Mouse (Mus musculus) hindbrain, embryonic 14.5 days (tissue): ENCODE data around the gene Nepn. TPM values are rescaled to one million over a fixed set of nuclear protein-coding genes. Genes with fewer than 3 reads are reported as not detected.

ENCODE experiments used
- ATAC-seq: fragments of 200-750 bp; cut with Nextera tagmentation; 2 replicates; pipeline ENCODE4 v1.8.0; 2017; ENCODE audit warnings: moderate number of reproducible peaks, mild to moderate bottlenecking, moderate TSS enrichment, moderate library complexity; ENCODE audit not compliant: low FRiP score
- DNase-seq: peaks from one replicate; pipeline ENCODE4 v3.0.0-alpha.2; 2015; ENCODE audit warnings: low spot score
- H3K27ac ChIP-seq: fragments of 300-500 bp; sonication (generic); 2 replicates; pipeline ENCODE4 v1.5.1; 2014; ENCODE audit warnings: mild to moderate bottlenecking, moderate library complexity
- H3K27me3 ChIP-seq: fragments of 300-500 bp; sonication (generic); 2 replicates; pipeline ENCODE4 v1.6.1; 2014; ENCODE audit warnings: mild to moderate bottlenecking, low read length, mixed read lengths; ENCODE audit not compliant: control insufficient read depth, insufficient read depth
- H3K36me3 ChIP-seq: fragments of 300-500 bp; sonication (generic); replicated peaks from 2 replicates; pipeline ENCODE4 v1.6.1; 2014; ENCODE audit not compliant: control insufficient read depth, insufficient read depth
- H3K4me1 ChIP-seq: fragments of 300-500 bp; sonication (generic); replicated peaks from 2 replicates; pipeline ENCODE4 v1.6.1; 2014; ENCODE audit warnings: antibody characterized with exemption, low read length, mixed read lengths; ENCODE audit not compliant: control insufficient read depth, insufficient read depth
- H3K4me2 ChIP-seq: fragments of 300-500 bp; sonication (generic); replicated peaks from 2 replicates; pipeline ENCODE4 v1.6.1; 2014; ENCODE audit warnings: mild to moderate bottlenecking, moderate library complexity
- H3K4me3 ChIP-seq: fragments of 300-500 bp; sonication (generic); replicated peaks from 2 replicates; pipeline ENCODE4 v1.5.1; 2014; ENCODE audit warnings: mild to moderate bottlenecking, low read length
- H3K9ac ChIP-seq: fragments of 300-500 bp; sonication (generic); 2 replicates; pipeline ENCODE4 v1.6.1; 2014
- H3K9me3 ChIP-seq: fragments of 300-500 bp; sonication (generic); 2 replicates; pipeline ENCODE4 v1.6.1; 2016; ENCODE audit warnings: low read length; ENCODE audit not compliant: control insufficient read depth
- WGBS: fragments of 180-500 bp; shearing (Covaris S2); extraction: QIAGEN DNeasy Blood & Tissue Kit; methylation state at CpG from one replicate; pipeline ENCODE4 v1.1.7; 2014; 5-methylcytosine and 5-hydroxymethylcytosine counted together
- polyA plus RNA-seq: library from polyadenylated mRNA; unstranded; fragments of >200 nt; fragmentation: Nextera tagmentation; extraction: Ambion mirVana; gene quantifications from 2 replicates; pipeline ENCODE4 v1.2.1, GENCODE M21; 2014

Nepn gene
- polyA plus RNA-seq, 1 experiment from 2014 or later: not detected

DNA sequence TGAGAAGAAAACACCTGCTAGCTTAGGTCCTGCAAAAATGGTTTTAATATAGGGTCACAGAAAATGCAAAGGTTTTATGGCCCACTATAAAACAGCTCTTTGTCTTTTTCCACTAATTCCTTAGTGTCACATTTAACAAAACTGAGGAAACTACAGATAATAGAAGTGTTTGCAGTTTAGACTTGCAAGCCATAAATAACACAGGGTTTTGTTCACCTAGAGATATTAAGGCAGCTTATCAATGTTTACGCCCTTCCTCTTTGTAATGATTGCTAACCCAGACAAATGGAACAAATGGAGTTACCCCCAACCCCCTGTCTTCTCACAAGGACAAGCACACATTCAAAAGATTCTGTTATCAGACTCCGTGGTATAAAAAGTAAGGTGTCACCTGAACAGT is 2.4 kb downstream of the Nepn start:
- Histone ChIP-seq H3K4me2 (no peak overlapping the region), H3K27ac (no peak overlapping the region), H3K9me3 (no peaks in the 10 kb centered on the region), H3K4me1 (no peaks in the 10 kb centered on the region), H3K4me3 (no peak overlapping the region), H3K36me3 (no peaks in the 10 kb centered on the region), H3K9ac (no peak overlapping the region), H3K27me3 (no peaks in the 10 kb centered on the region)
- DNase-seq (no peak), ATAC-seq (no peak)
- WGBS: 84% methylated on average over 2 of the region's 2 CpGs

DNA sequence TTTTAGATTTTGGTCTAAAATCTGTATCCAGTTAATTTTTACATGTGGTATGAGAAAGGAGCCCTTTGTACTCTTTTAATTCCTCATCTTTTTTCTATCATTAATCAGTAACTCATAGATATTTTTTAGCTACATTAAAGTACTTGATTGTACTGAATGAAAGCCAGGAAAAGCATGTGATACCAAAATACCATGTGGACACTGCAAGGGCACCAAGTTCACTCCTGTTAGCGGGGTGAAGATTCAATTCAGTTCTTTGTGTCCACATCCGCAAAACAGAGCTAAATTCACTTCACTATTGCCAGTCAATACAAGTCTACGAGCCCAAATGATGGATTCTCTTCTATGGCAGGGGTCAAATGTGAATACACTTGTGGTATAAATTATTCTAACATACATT is 7.9 kb downstream of the Nepn start:
- Histone ChIP-seq H3K9me3 (no peaks in the 10 kb centered on the region), H3K27me3 (no peaks in the 10 kb centered on the region), H3K9ac (no peak overlapping the region), H3K27ac (no peak overlapping the region), H3K4me3 (no peak overlapping the region), H3K36me3 (no peaks in the 10 kb centered on the region), H3K4me2 (no peak overlapping the region), H3K4me1 (no peaks in the 10 kb centered on the region)
- WGBS: 89% methylated on average over 3 of the region's 3 CpGs
- ATAC-seq (no peak), DNase-seq (no peak)

DNA sequence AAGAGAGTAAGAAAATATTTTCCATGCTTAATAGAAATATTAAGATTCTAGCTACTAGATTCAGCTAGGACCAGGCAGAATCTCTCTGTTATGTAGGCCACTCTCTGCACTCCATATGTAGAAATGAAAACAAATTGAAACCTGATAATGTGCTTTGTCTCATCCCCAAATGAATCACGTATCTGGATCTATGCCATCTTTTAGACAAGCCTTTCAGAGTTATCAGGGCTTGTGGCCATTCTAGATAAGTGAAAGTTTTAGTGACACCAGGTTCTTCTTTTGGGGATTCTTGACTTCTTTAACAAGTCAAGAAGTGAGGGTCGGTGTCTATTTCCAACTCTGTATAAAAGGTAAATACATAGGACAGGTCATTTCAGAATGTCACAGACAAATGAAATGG is 9.9 kb downstream of the Nepn start:
- no peak for ATAC-seq

DNA sequence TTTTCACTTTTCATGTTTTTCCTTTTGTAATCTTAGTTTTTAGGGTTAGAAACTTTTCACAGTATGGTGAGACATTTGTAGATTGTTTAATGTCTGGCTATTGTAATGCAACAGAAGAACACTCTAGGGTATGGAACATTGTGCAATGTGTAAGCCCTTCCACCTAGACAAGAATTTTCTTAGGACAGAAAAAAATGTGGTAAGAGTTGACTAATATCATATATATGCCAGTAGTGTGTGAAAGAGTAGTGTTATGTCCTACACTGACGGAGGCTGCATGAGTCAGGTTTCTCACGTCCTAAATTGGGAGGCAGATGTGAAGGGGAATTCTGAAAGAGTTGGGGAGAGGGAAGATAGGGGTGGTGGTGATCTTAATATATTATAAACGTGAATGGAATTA is 10.9 kb downstream of the Nepn start:
- WGBS: 76% methylated on average over 3 of the region's 3 CpGs
- Histone ChIP-seq H3K4me3 (no peak overlapping the region), H3K27ac (no peak overlapping the region), H3K27me3 (no peaks in the 10 kb centered on the region), H3K9ac (no peak overlapping the region), H3K9me3 (no peaks in the 10 kb centered on the region), H3K4me1 (no peaks in the 10 kb centered on the region), H3K4me2 (no peak overlapping the region), H3K36me3 (no peaks in the 10 kb centered on the region)
- DNase-seq (no peak), ATAC-seq (no peak)

More for the DNA sequence above, 9.9 kb downstream of the Nepn start:
- Histone ChIP-seq H3K9ac (no peak overlapping the region), H3K27me3 (no peaks in the 10 kb centered on the region), H3K4me1 (no peaks in the 10 kb centered on the region), H3K36me3 (no peaks in the 10 kb centered on the region), H3K9me3 (no peaks in the 10 kb centered on the region), H3K4me3 (no peak overlapping the region), H3K27ac (no peak overlapping the region), H3K4me2 (no peak overlapping the region)
- 87% methylated on average over 2 of the region's 2 CpGs for WGBS
- DNase-seq: no peak

DNA sequence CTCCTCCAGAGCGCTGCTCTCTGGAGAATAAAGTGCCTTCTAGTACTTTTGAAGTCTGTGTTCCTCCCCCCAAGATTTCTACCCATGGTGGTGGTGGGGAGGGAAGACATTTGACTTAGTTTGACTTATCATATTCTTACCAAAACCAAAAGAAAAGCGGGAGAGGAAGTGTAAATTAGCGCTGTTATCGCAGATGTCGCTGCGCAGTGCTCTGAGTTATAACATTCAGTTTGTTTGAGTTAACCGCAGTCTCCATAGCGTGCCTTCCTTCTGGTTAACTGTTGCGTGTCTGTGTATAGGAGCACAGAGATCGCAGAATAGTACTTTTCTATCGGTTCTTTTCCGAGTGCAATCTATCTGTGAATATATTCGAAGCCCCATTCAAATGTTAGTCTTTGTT is 16.4 kb downstream of the Nepn start:
- Histone ChIP-seq H3K27ac (no peak overlapping the region), H3K9ac (no peak overlapping the region), H3K4me3 (no peak overlapping the region), H3K27me3 (no peaks in the 10 kb centered on the region), H3K36me3 (no peaks in the 10 kb centered on the region), H3K4me1 (no peaks in the 10 kb centered on the region), H3K9me3 (no peaks in the 10 kb centered on the region), H3K4me2 (no peak overlapping the region)
- 90% methylated on average over 13 of the region's 13 CpGs for WGBS
- no peak for DNase-seq
- ATAC-seq: no peak

DNA sequence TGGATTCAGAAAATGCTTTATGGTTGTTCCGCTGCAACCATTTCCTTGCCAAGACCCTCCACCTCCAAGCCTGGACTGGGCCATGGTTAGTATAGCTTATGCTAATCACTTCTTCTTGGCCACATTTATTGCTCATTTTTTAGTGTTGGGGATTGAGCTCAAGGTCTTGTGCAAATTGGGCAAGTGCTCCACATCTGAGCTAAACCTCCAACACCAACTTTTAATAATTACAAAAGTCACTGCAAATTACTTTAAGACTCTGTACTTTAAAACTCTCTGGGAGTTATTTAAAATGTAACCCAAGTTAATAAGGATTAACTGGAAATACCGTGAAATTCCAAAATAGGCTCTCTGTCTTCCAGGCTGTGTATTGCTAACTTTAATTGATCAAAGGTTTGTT is 18.8 kb downstream of the Nepn start:
- Histone ChIP-seq H3K27me3 (no peaks in the 10 kb centered on the region), H3K4me3 (no peak overlapping the region), H3K27ac (no peak overlapping the region), H3K4me2 (no peak overlapping the region), H3K4me1 (no peaks in the 10 kb centered on the region), H3K9ac (no peak overlapping the region), H3K36me3 (no peaks in the 10 kb centered on the region), H3K9me3 (no peaks in the 10 kb centered on the region)
- WGBS: 87% methylated on average over 2 of the region's 2 CpGs
- DNase-seq: no peak
- ATAC-seq: no peak

DNA sequence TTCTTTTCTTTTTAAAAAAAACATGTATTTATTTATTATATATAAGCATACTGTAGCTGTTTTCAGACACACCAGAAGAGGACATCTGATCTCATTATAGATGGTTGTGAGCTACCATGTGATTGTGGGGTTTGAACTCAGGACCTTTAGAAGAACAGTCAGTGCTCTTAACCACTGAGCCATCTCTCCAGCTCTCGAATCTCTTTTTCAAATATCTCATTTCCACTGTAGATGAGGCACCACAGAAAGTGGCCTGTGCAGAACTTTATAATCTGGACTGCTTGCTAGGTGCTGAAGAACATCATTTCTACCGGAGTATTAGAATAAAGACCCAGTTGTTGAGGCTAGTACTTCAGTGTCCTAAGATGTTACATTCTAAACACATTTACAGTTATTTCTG is 26.2 kb downstream of the Nepn start:
- H3K4me2 ChIP-seq: no peak overlapping the region
- no peaks in the 10 kb centered on the region for H3K9me3 ChIP-seq
- H3K27me3 ChIP-seq: no peaks in the 10 kb centered on the region
- WGBS: 86% methylated on average over 2 of the region's 2 CpGs
- DNase-seq (no peak), ATAC-seq (no peak)
- peaks cover 14% of the 10 kb centered on the region for H3K4me1 ChIP-seq
- H3K27ac ChIP-seq: no peak overlapping the region
- H3K36me3 ChIP-seq: no peaks in the 10 kb centered on the region
- H3K4me3 ChIP-seq: no peak overlapping the region
- H3K9ac ChIP-seq: no peak overlapping the region

DNA sequence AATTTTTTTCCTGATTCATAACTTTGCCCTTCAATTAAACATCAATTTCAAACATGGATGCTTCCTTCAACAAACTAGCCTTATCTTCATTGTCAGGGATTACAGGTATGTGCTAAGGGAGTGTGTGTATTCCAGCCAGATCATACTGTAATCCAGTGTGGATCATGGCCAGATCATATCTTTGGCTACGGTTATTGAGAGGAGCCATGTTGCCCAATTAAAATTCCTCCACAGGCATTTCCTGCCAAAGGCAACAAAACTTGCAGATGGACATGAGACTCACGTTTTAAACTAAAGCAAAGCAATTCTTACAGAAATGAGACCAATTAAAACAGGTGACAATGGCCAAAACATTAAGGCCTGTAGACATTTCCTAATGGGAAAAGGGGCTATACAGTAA is 27.7 kb downstream of the Nepn start:
- Histone ChIP-seq H3K27ac (no peak overlapping the region), H3K36me3 (no peaks in the 10 kb centered on the region), H3K27me3 (no peaks in the 10 kb centered on the region), H3K4me3 (no peak overlapping the region), H3K9me3 (no peaks in the 10 kb centered on the region), H3K4me1 (peaks cover 27% of the 10 kb centered on the region), H3K4me2 (peak overlapping the region; percentile 58), H3K9ac (peak overlapping the region; percentile 61)
- no peak for ATAC-seq
- WGBS: 68% methylated on average over 2 of the region's 2 CpGs
- DNase-seq: no peak

DNA sequence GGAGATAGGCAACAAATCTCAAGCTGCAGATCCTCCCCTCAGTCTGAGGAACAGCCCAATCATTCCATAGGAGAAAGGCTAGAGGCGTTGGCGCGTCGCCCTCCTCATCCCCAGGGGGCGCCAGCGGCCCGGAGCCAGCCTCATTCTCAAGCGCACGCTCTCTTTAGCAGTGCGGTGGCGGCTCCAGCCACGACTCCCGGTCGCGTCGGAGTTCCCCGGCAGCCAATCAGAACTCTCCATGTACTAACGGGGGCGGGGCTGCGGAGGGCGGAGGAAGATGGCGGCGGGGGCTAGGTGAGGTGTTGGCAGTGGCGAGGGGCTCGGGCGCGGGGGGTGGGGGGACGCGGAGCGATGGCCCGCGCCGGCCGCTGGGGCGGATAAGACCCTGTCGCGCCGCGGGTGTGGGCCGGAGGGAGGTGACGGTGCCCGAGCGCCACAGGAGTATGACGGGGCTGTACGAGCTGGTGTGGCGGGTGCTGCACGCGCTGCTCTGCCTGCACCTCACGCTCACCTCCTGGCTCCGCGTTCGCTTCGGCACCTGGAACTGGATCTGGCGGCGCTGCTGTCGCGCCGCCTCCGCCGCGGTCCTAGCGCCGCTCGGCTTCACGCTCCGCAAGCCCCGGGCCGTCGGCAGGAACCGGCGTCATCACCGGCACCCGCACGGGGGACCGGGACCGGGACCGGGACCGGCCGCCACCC is 28.7 kb downstream of the Nepn start, which contains the start of gene Nus1:
Gene Nus1 (plus strand): TSS at position 249 of the 699 bp plus-strand sequence.
- no peaks in the 10 kb centered on the region for H3K27me3 ChIP-seq
- WGBS: 1% methylated on average over 78 of the region's 79 CpGs
- ATAC-seq: peak; percentile 99

More for the DNA sequence above, 28.7 kb downstream of the Nepn start, which contains the start of gene Nus1:
- Histone ChIP-seq H3K9me3 (no peaks in the 10 kb centered on the region), H3K9ac (peak within 1 kb of the TSS; percentile 79), H3K36me3 (no peaks in the 10 kb centered on the region), H3K4me1 (peaks cover 27% of the 10 kb centered on the region), H3K4me2 (peak within 1 kb of the TSS; percentile 72), H3K27ac (peak within 1 kb of the TSS; percentile 98), H3K4me3 (peak within 1 kb of the TSS; percentile 81)
- peak; percentile 98 for DNase-seq
